Mouse (Mus musculus): Measurements from ENCODE around the gene Myo10.

GRCm38 (mm10) chr15:25861900-25862299 lies 239.6 kb downstream of the Myo10 start:
- TF ChIP-seq CTCF (IDR thresholded peaks at IDR 0.05; ENCODE audit: borderline replicate concordance, control insufficient read depth, extremely low read depth, insufficient read depth, low read length, poor library complexity), result no peak
- TF ChIP-seq POLR2A (IDR thresholded peaks at IDR 0.05; ENCODE audit: control insufficient read depth, extremely low read depth, insufficient read depth, low read length, poor library complexity), result no peak
